Mouse (Mus musculus) embryonic facial prominence, embryonic 13.5 days (tissue): Measurements from ENCODE around the gene Adam22. TPM values are rescaled to one million over a fixed set of nuclear protein-coding genes. Genes with fewer than 3 reads are reported as not detected.
"Not testable (repeated sequence)": the region's sequence is repeated elsewhere in the genome, so short reads cannot be mapped to it uniquely, and the experiment has no call there.

Experiments used
- ATAC-seq: fragments of 200-750 bp; cut with Nextera tagmentation; 2 replicates; pipeline ENCODE4 v1.8.0; 2017; ENCODE audit warnings: low read depth; ENCODE audit not compliant: insufficient number of reproducible peaks, insufficient read depth, low FRiP score, low TSS enrichment
- H3K27ac ChIP-seq: fragments of 300-500 bp; sonication (generic); 2 replicates; pipeline ENCODE4 v1.5.1; 2015; ENCODE audit warnings: moderate library complexity, mild to moderate bottlenecking, inconsistent platforms
- H3K27me3 ChIP-seq: fragments of 300-500 bp; sonication (generic); 2 replicates; pipeline ENCODE4 v1.6.1; 2015; ENCODE audit warnings: mild to moderate bottlenecking, inconsistent platforms
- H3K36me3 ChIP-seq: fragments of 300-500 bp; sonication (generic); 2 replicates; pipeline ENCODE4 v1.6.1; 2015; ENCODE audit warnings: mild to moderate bottlenecking, inconsistent platforms
- H3K4me1 ChIP-seq: fragments of 300-500 bp; sonication (generic); 2 replicates; pipeline ENCODE4 v1.6.1; 2015; ENCODE audit warnings: inconsistent platforms
- H3K4me2 ChIP-seq: fragments of 300-500 bp; sonication (generic); 2 replicates; pipeline ENCODE4 v1.6.1; 2015; ENCODE audit warnings: moderate library complexity, mild to moderate bottlenecking, inconsistent platforms
- H3K4me3 ChIP-seq: fragments of 300-500 bp; sonication (generic); 2 replicates; pipeline ENCODE4 v1.5.1; 2015; ENCODE audit warnings: mild to moderate bottlenecking, inconsistent platforms
- H3K9ac ChIP-seq: fragments of 300-500 bp; sonication (generic); 2 replicates; pipeline ENCODE4 v1.6.1; 2015; ENCODE audit warnings: mild to moderate bottlenecking, inconsistent platforms
- H3K9me3 ChIP-seq: fragments of 300-500 bp; sonication (generic); 2 replicates; pipeline ENCODE4 v1.6.1; 2016; ENCODE audit warnings: inconsistent platforms
- WGBS: fragments of 180-500 bp; shearing (Covaris S2); methylation state at CpG from one replicate; pipeline ENCODE4 v1.1.7; 2015; ENCODE audit warnings: mixed read lengths; 5-methylcytosine and 5-hydroxymethylcytosine counted together
- polyA plus RNA-seq: library from polyadenylated mRNA; unstranded; fragments of >200 nt; fragmentation: Nextera tagmentation; extraction: Ambion mirVana; gene quantifications from 2 replicates; pipeline ENCODE4 v1.2.1, GENCODE M21; 2015

Adam22 gene
- polyA plus RNA-seq, 1 experiment from 2014 or later: 12.2 TPM

- no peak overlapping the region for H3K9ac ChIP-seq
- ATAC-seq: 0 out of 2 replicates have a peak, but pooled peaks have one; percentile 32
Observed at GRCm38 (mm10) chr5:8243064-8243615, 124.8 kb downstream of the Adam22 start.

GRCm38 (mm10) chr5:8242660-8243059, 125.3 kb downstream of the Adam22 start:
- H3K4me2 ChIP-seq: no peak overlapping the region
- no peak for ATAC-seq
- H3K27ac ChIP-seq: no peak overlapping the region
- H3K36me3 ChIP-seq: no peaks in the 10 kb centered on the region
- H3K4me1 ChIP-seq: no peaks in the 10 kb centered on the region
- H3K27me3 ChIP-seq: no peaks in the 10 kb centered on the region
- H3K4me3 ChIP-seq: no peak overlapping the region
- H3K9ac ChIP-seq: no peak overlapping the region
- 85% methylated on average over 1 of the region's 1 CpGs for WGBS
- no peaks in the 10 kb centered on the region for H3K9me3 ChIP-seq

More at GRCm38 (mm10) chr5:8243064-8243615, 124.8 kb downstream of the Adam22 start:
- Histone ChIP-seq H3K4me3 (no peak overlapping the region), H3K4me2 (no peak overlapping the region), H3K27ac (no peak overlapping the region), H3K27me3 (no peaks in the 10 kb centered on the region), H3K36me3 (no peaks in the 10 kb centered on the region), H3K9me3 (no peaks in the 10 kb centered on the region), H3K4me1 (no peaks in the 10 kb centered on the region)
- WGBS: 55% methylated on average over 4 of the region's 4 CpGs

- ATAC-seq: no peak
- 78% methylated on average over 1 of the region's 1 CpGs for WGBS
- Histone ChIP-seq H3K9me3 (no peaks in the 10 kb centered on the region), H3K36me3 (no peaks in the 10 kb centered on the region), H3K4me2 (no peak overlapping the region), H3K27ac (no peak overlapping the region), H3K9ac (no peak overlapping the region), H3K27me3 (no peaks in the 10 kb centered on the region), H3K4me3 (no peak overlapping the region), H3K4me1 (0 out of 2 replicates have a peak, but pooled peaks cover 6% of the 10 kb centered on the region)
Observed at GRCm38 (mm10) chr5:8227073-8227472, 140.9 kb downstream of the Adam22 start.

GRCm38 (mm10) chr5:8224321-8224705, 143.6 kb downstream of the Adam22 start:
- H3K4me1 ChIP-seq: 0 out of 2 replicates have a peak, but pooled peaks cover 6% of the 10 kb centered on the region
- 54% methylated on average over 4 of the region's 4 CpGs for WGBS
- no peak for ATAC-seq
- H3K36me3 ChIP-seq: no peaks in the 10 kb centered on the region
- H3K9me3 ChIP-seq: no peaks in the 10 kb centered on the region
- no peak overlapping the region for H3K9ac ChIP-seq
- H3K27ac ChIP-seq: peak overlapping the region; percentile 40; the same call in 1 of the 2 replicates
- no peak overlapping the region for H3K4me3 ChIP-seq
- H3K27me3 ChIP-seq: no peaks in the 10 kb centered on the region
- H3K4me2 ChIP-seq: no peak overlapping the region

GRCm38 (mm10) chr5:8223597-8224320, 144.2 kb downstream of the Adam22 start:
- 68% methylated on average over 8 of the region's 8 CpGs for WGBS

GRCm38 (mm10) chr5:8221630-8222029, 146.3 kb downstream of the Adam22 start:
- Histone ChIP-seq H3K36me3 (no peaks in the 10 kb centered on the region), H3K27me3 (no peaks in the 10 kb centered on the region), H3K9me3 (no peaks in the 10 kb centered on the region), H3K4me1 (0 out of 2 replicates have a peak, but pooled peaks cover 6% of the 10 kb centered on the region), H3K27ac (no peak overlapping the region), H3K4me3 (no peak overlapping the region), H3K9ac (no peak overlapping the region), H3K4me2 (no peak overlapping the region)
- 87% methylated on average over 5 of the region's 5 CpGs for WGBS
- ATAC-seq: no peak

More at GRCm38 (mm10) chr5:8223597-8224320, 144.2 kb downstream of the Adam22 start:
- Histone ChIP-seq H3K4me2 (no peak overlapping the region), H3K36me3 (no peaks in the 10 kb centered on the region), H3K27ac (peak overlapping the region; percentile 40; the same call in 1 of the 2 replicates), H3K9me3 (no peaks in the 10 kb centered on the region), H3K27me3 (no peaks in the 10 kb centered on the region), H3K4me3 (no peak overlapping the region), H3K4me1 (0 out of 2 replicates have a peak, but pooled peaks cover 6% of the 10 kb centered on the region), H3K9ac (no peak overlapping the region)
- ATAC-seq: no peak

GRCm38 (mm10) chr5:8215841-8216240, 152.1 kb downstream of the Adam22 start:
- 87% methylated on average over 1 of the region's 1 CpGs for WGBS
- ATAC-seq: no peak

GRCm38 (mm10) chr5:8184992-8185391, 183.0 kb downstream of the Adam22 start:
- H3K36me3 ChIP-seq: not testable (repeated sequence)
- WGBS: 94% methylated on average over 1 of the region's 1 CpGs

More at GRCm38 (mm10) chr5:8215841-8216240, 152.1 kb downstream of the Adam22 start:
- H3K27me3 ChIP-seq: no peaks in the 10 kb centered on the region
- H3K4me3 ChIP-seq: no peak overlapping the region
- H3K36me3 ChIP-seq: no peaks in the 10 kb centered on the region
- no peaks in the 10 kb centered on the region for H3K9me3 ChIP-seq
- H3K4me1 ChIP-seq: no peaks in the 10 kb centered on the region
- no peak overlapping the region for H3K27ac ChIP-seq
- no peak overlapping the region for H3K4me2 ChIP-seq
- H3K9ac ChIP-seq: no peak overlapping the region

GRCm38 (mm10) chr5:8180646-8181045, 187.3 kb downstream of the Adam22 start:
- Histone ChIP-seq H3K27ac (no peak overlapping the region), H3K36me3 (no peaks in the 10 kb centered on the region), H3K9ac (no peak overlapping the region), H3K4me2 (no peak overlapping the region), H3K4me1 (no peaks in the 10 kb centered on the region), H3K9me3 (no peaks in the 10 kb centered on the region), H3K27me3 (no peaks in the 10 kb centered on the region), H3K4me3 (no peak overlapping the region)
- no peak for ATAC-seq
- 69% methylated on average over 1 of the region's 1 CpGs for WGBS

More at GRCm38 (mm10) chr5:8184992-8185391, 183.0 kb downstream of the Adam22 start:
- H3K9ac ChIP-seq, H3K27ac ChIP-seq, H3K4me3 ChIP-seq, H3K27me3 ChIP-seq, H3K4me2 ChIP-seq, H3K4me1 ChIP-seq, ATAC-seq, H3K9me3 ChIP-seq: not testable (repeated sequence)

GRCm38 (mm10) chr5:8178111-8178510, 189.8 kb downstream of the Adam22 start:
- no peak for ATAC-seq
- Histone ChIP-seq H3K9ac (no peak overlapping the region), H3K4me2 (no peak overlapping the region), H3K27ac (no peak overlapping the region), H3K4me3 (no peak overlapping the region), H3K9me3 (no peaks in the 10 kb centered on the region), H3K27me3 (no peaks in the 10 kb centered on the region), H3K36me3 (no peaks in the 10 kb centered on the region), H3K4me1 (no peaks in the 10 kb centered on the region)
- 91% methylated on average over 17 of the region's 17 CpGs for WGBS

GRCm38 (mm10) chr5:8164773-8165172, 203.2 kb downstream of the Adam22 start:
- Histone ChIP-seq H3K4me2 (no peak overlapping the region), H3K27ac (no peak overlapping the region), H3K9me3 (no peaks in the 10 kb centered on the region), H3K9ac (no peak overlapping the region), H3K27me3 (no peaks in the 10 kb centered on the region), H3K4me3 (no peak overlapping the region), H3K36me3 (no peaks in the 10 kb centered on the region), H3K4me1 (no peaks in the 10 kb centered on the region)
- no peak for ATAC-seq
- WGBS: 34% methylated on average over 4 of the region's 4 CpGs

GRCm38 (mm10) chr5:8151645-8152044, 216.3 kb downstream of the Adam22 start:
- Histone ChIP-seq H3K4me1 (no peaks in the 10 kb centered on the region), H3K27me3 (no peaks in the 10 kb centered on the region), H3K9ac (no peak overlapping the region), H3K9me3 (no peaks in the 10 kb centered on the region), H3K4me2 (no peak overlapping the region), H3K27ac (no peak overlapping the region), H3K4me3 (no peak overlapping the region), H3K36me3 (no peaks in the 10 kb centered on the region)
- ATAC-seq: no peak
- WGBS: 89% methylated on average over 1 of the region's 1 CpGs
